Mouse (Mus musculus) olfactory bulb, adult 2 months (tissue): ENCODE measurements around the gene Tox2.

Source experiments
- CTCF ChIP-seq: fragments of 200-500 bp; IDR thresholded peaks from 2 replicates; pipeline ENCODE4 v1.5.1; 2012; ENCODE audit warnings: low read depth, mild to moderate bottlenecking, low read length, moderate library complexity; ENCODE audit not compliant: insufficient read depth
- POLR2A ChIP-seq: fragments of 200-500 bp; IDR thresholded peaks from 2 replicates; pipeline ENCODE4 v1.6.1; 2012; ENCODE audit warnings: mild to moderate bottlenecking, low read depth, low read length, moderate library complexity; ENCODE audit not compliant: insufficient read depth

- TF ChIP-seq CTCF (no peak), POLR2A (no peak)
Measured at GRCm38 (mm10) chr2:163300069-163301060, 97.4 kb downstream of the Tox2 start.
